Mouse (Mus musculus) left cerebral cortex, postnatal 25 days (tissue): ENCODE data around the gene Rnf2. TPM values are rescaled to one million over a fixed set of nuclear protein-coding genes. Genes with fewer than 3 reads are reported as not detected.

Experiments
- DNase-seq, 2 experiments: peaks; one replicate each; pipeline ENCODE4 v3.0.0; 2022; ENCODE audit warnings: low spot score in 2 of 2, mixed read lengths in 1 of 2
- intact Hi-C: fragments of 180-260 bp; cut with DNase I; formaldehyde crosslinking; loops from one replicate; pipeline ENCODE4 v1.15.1; 2025
- microRNA-seq, 2 experiments: library from miRNA; unstranded; fragments of <30 nt; microRNA quantifications; one replicate each; pipeline ENCODE4 v1.2.0; 2022
- total RNA-seq, 2 experiments: library from RNA; stranded (reverse); gene quantifications; 2 replicates each; pipeline ENCODE4 v1.2.3; 2021

Gene Rnf2
- total RNA-seq, 2 experiments from 2014 or later: 28.6 to 29.9 TPM

GRCm38 (mm10) chr1:151409827-151410226 lies 90.9 kb downstream of the Rnf2 start:
- peak in 1 of 2 experiments; percentile 10 for DNase-seq
- intact Hi-C loops: no loop called here

Small RNAs within 50 kb of the gene (microRNA-seq; reads per million reads assigned to microRNA genes)
- gene Mir7682: 3.0 to 4.2 reads per million in 2 experiments

Other genes with a start within 250 kb of the Rnf2 start
- gene Ivns1abp, start 156.5 kb downstream of the Rnf2 start, total RNA-seq: 100 to 1,000 TPM; 129 to 162 TPM
- gene Swt1, start 72.5 kb downstream of the Rnf2 start, total RNA-seq: 10 to 100 TPM; 12.5 to 13.2 TPM
- gene Trmt1l, start 72.4 kb downstream of the Rnf2 start, total RNA-seq: 10 to 100 TPM; 27.3 to 32.5 TPM
- gene Fam129a, start 70.2 kb upstream of the Rnf2 start, total RNA-seq: 1 to 10 TPM; 1.9 to 2.1 TPM